Mouse (Mus musculus) pancreas, adult 10 weeks (tissue): ENCODE results near the gene Prph2. TPM values are rescaled to one million over a fixed set of nuclear protein-coding genes. Genes with fewer than 3 reads are reported as not detected.

Experiments used
- polyA plus RNA-seq: library from polyadenylated mRNA; stranded (reverse); fragments of 350-450 nt; fragmentation: Illumina TruSeq; extraction: RNeasy Lipid Tissue Mini Kit (QIAGEN cat#74804); gene quantifications from one replicate; pipeline ENCODE4 v1.2.3, GENCODE M21; 2015; ENCODE audit warnings: low read depth, low replicate concordance; ENCODE audit not compliant: insufficient read depth

The Prph2 gene
- not detected for polyA plus RNA-seq

DNA sequence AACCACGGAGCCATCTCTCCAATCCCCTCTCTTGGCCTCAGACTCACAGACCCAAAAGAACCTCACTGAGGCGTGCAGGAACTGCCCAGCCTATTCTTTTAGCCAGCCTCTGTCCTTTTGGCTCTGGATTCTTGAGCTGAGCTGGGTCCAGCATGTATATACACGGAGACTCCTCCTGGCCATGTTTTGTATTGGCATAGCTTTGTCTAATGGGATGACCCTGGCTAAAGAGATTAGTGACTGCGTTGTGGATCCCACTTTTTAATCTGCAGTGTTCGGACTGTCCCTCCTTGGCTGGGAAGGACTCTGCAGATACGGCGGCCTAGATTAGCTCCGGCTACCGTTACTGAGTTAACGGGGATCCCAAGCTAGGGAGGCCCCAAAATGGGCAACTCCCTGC lies at the start of gene Prph2:
Gene Prph2, plus strand, starts transcription at position 274 of the 400 bp plus-strand sequence.

DNA sequence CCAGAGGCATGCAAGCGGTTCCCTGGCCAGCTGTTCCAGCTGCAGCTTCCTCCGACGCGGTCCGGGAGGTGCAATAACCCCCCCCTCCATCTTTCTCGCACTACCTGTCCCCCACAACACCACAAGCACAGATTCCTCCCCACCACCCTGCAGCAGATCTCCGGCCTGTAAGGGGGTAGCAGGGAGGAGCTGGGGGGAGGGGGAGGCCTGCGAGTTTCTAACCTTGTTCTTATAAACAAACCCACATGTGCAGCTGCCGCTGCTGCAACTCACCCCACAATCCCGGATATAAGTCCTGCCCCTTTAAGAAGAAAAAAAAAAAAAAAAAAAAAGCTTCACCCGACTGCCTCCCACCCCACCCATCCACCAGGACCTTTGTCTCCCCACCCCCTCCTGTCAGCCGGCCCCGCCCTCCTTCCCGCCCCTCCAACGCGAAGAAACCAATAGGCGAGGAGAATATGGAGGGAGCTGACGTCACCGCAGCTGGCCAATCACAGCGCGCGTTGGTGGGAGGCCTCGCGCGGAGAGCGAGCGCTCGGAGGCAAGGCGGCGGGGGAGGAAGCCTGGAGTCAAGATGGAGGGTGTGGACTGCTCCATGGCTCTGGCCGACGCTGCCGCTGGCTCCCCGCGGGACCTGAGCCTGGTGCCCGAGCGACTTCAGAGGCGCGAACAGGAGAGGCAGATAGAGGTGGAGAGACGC lies 20.0 kb upstream of the Prph2 start, which contains the start of gene Tbcc:
Gene Tbcc, plus strand, starts transcription at position 569 of the 700 bp plus-strand sequence.

Other genes with a start within 250 kb of the Prph2 start
- gene Rrp36, start 236.1 kb upstream of the Prph2 start, polyA plus RNA-seq: 5.5 TPM
- 20.0 TPM for gene Mea1, start 231.7 kb upstream of the Prph2 start, polyA plus RNA-seq
- 14.0 TPM for gene Klhdc3, start 229.5 kb upstream of the Prph2 start, polyA plus RNA-seq
- gene Ppp2r5d, start 205.3 kb upstream of the Prph2 start, polyA plus RNA-seq: 12.1 TPM
- gene Pex6, start 199.0 kb upstream of the Prph2 start, polyA plus RNA-seq: 13.1 TPM
- 55.2 TPM for gene Gnmt, start 181.3 kb upstream of the Prph2 start, polyA plus RNA-seq
- gene Cnpy3, start 158.2 kb upstream of the Prph2 start, polyA plus RNA-seq: 16.6 TPM
- gene Ptcra, start 146.7 kb upstream of the Prph2 start, polyA plus RNA-seq: not detected
- gene 2310039H08Rik, start 137.8 kb upstream of the Prph2 start, polyA plus RNA-seq: 17.3 TPM
- gene Rpl7l1, start 127.8 kb upstream of the Prph2 start, polyA plus RNA-seq: 13.0 TPM
- 4.3 TPM for gene Bicral, start 52.0 kb upstream of the Prph2 start, polyA plus RNA-seq
- 5.2 TPM for gene Tbcc, start 19.8 kb upstream of the Prph2 start, polyA plus RNA-seq
- 13.1 TPM for gene Ubr2, start 100.1 kb downstream of the Prph2 start, polyA plus RNA-seq